Comparison of ENCODE assay signal across 8 mouse cellular contexts in the genomic region with DNA sequence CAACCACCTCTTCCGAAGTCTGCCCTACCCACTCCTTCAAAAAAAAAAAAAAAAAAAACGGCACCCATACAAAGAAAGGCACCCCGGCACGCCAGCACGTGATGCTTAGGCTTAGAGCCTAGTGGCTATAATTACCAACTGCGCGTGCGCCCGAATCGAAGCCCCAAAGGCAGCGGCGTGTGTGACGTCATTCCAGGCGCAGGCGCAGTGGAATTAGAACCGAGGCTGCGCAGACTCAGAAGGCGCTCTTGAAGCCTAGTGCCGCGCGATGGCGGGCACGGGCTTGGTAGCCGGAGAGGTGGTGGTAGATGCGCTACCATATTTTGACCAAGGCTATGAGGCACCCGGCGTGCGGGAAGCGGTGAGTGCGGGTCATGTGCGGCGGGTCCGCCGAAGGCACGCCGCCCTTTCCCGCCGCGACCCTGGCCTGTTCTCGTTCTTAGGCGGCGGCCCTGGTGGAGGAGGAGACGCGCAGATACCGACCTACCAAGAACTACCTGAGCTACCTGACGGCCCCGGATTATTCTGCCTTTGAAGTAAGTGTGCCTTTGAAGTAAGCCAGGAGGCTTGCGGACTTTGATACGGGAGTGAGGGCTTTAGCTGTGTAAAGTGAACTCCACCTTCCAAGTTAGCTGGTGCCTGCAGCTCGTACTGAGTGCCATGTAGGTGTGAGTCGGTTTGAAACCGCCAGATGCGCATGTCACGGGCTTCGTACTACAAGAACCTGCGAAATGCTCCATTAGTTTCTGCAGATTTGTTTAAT. TPM values are rescaled to one million over a fixed set of nuclear protein-coding genes. Genes with fewer than 3 reads are reported as not detected.
A peak's percentile ranks its signal among the peaks of the same experiment; 100 is the strongest.
DNase-seq lines count a peak whose midpoint lies in the region; ATAC-seq and TF ChIP-seq lines count a peak whose summit lies in the region.

TSS of gene Bcas2 (plus strand) at position 151 of the 763 bp plus-strand sequence.

- peak; percentile 7 for TF ChIP-seq CTCF in C2C12 (IDR thresholded peaks at IDR 0.05; ENCODE audit: control insufficient read depth, insufficient read depth, insufficient read length)
- no peak for TF ChIP-seq CTCF in brain, embryonic 14.5 days (IDR thresholded peaks at IDR 0.05; ENCODE audit: borderline replicate concordance, extremely low read depth, insufficient read depth, insufficient read length)
- TF ChIP-seq CTCF in kidney, postnatal 0 days (IDR thresholded peaks at IDR 0.05; ENCODE audit: low read depth) = no peak; the same call in none of the 2 replicates

- H3K27ac ChIP-seq in heart, embryonic 12.5 days (ENCODE audit: poor library complexity, severe bottlenecking) = peak within 1 kb of the TSS; percentile 34; the same call in 1 of the 2 replicates
- H3K27ac ChIP-seq in kidney, postnatal 0 days = peak within 1 kb of the TSS; percentile 74
- H3K27ac ChIP-seq in liver, embryonic 11.5 days (ENCODE audit: low read depth, low read length) = peak within 1 kb of the TSS; percentile 60
- peak within 1 kb of the TSS; percentile 68; the same call in 1 of the 2 replicates for H3K27ac ChIP-seq in stomach, embryonic 14.5 days (ENCODE audit: low read length)

- peak within 1 kb of the TSS; percentile 92 for H3K9ac ChIP-seq in heart, embryonic 12.5 days
- H3K9ac ChIP-seq in kidney, postnatal 0 days (ENCODE audit: low read depth, low read length) = peak within 1 kb of the TSS; percentile 81
- peak within 1 kb of the TSS; percentile 88 for H3K9ac ChIP-seq in liver, embryonic 11.5 days (ENCODE audit: low read depth, low read length)
- H3K9ac ChIP-seq in stomach, embryonic 14.5 days (replicated peaks; ENCODE audit: low read depth, low read length) = peak within 1 kb of the TSS; percentile 89

- DNase-seq in brain, embryonic 14.5 days (ENCODE audit: low read depth) = peak; percentile 99
- DNase-seq in kidney, postnatal 0 days (ENCODE audit: low spot score) = peak; percentile 99
- peak; percentile 93 for DNase-seq in liver, embryonic 11.5 days (ENCODE audit: low spot score)
- DNase-seq in naive thymus-derived CD4-positive, alpha-beta T cell, adult 2 months (ENCODE audit: low read depth) = peak; percentile 100

- H3K4me2 ChIP-seq in heart, embryonic 12.5 days = peak within 1 kb of the TSS; percentile 81
- peak within 1 kb of the TSS; percentile 64 for H3K4me2 ChIP-seq in kidney, postnatal 0 days (ENCODE audit: low read length)
- peak within 1 kb of the TSS; percentile 90 for H3K4me2 ChIP-seq in liver, embryonic 11.5 days
- peak within 1 kb of the TSS; percentile 89 for H3K4me2 ChIP-seq in stomach, embryonic 14.5 days (replicated peaks; ENCODE audit: low read depth, low read length)

- ATAC-seq in heart, embryonic 12.5 days (ENCODE audit: insufficient number of reproducible peaks, low FRiP score) = peak; percentile 93
- ATAC-seq in kidney, postnatal 0 days (replicated peaks; ENCODE audit: low FRiP score, low read depth) = peak; percentile 94
- peak; percentile 90 for ATAC-seq in liver, embryonic 11.5 days (replicated peaks; ENCODE audit: low FRiP score)
- peak; percentile 94 for ATAC-seq in stomach, embryonic 14.5 days (ENCODE audit: insufficient number of reproducible peaks, insufficient read depth, low FRiP score, low read depth)

- peaks cover 61% of the 10 kb centered on the region for H3K4me1 ChIP-seq in erythroblast, embryonic 14.5 days (ENCODE audit: control insufficient read depth)
- H3K4me1 ChIP-seq in heart, embryonic 12.5 days (replicated peaks) = peaks cover 6% of the 10 kb centered on the region
- H3K4me1 ChIP-seq in kidney, postnatal 0 days (replicated peaks; ENCODE audit: insufficient read depth, low read length) = no peaks in the 10 kb centered on the region; the same call in 1 of the 2 replicates
- peaks cover 12% of the 10 kb centered on the region for H3K4me1 ChIP-seq in liver, embryonic 11.5 days (replicated peaks; ENCODE audit: control insufficient read depth, insufficient read depth, low read length)
- peaks cover 6% of the 10 kb centered on the region; the same call in 1 of the 2 replicates for H3K4me1 ChIP-seq in stomach, embryonic 14.5 days (ENCODE audit: control insufficient read depth, insufficient read depth, low read length)

- WGBS in heart, embryonic 12.5 days = under 1% methylated on average over 56 of the region's 56 CpGs
- under 1% methylated on average over 56 of the region's 56 CpGs for WGBS in kidney, postnatal 0 days
- WGBS in liver, embryonic 11.5 days = under 1% methylated on average over 56 of the region's 56 CpGs
- WGBS in stomach, embryonic 14.5 days = under 1% methylated on average over 56 of the region's 56 CpGs

- H3K9me3 ChIP-seq in erythroblast, embryonic 14.5 days (ENCODE audit: control insufficient read depth, low read length) = no peaks in the 10 kb centered on the region
- H3K9me3 ChIP-seq in heart, embryonic 12.5 days (replicated peaks) = no peaks in the 10 kb centered on the region
- no peaks in the 10 kb centered on the region for H3K9me3 ChIP-seq in kidney, postnatal 0 days (replicated peaks; ENCODE audit: low read length)
- H3K9me3 ChIP-seq in liver, embryonic 11.5 days (ENCODE audit: control insufficient read depth, low read length) = no peaks in the 10 kb centered on the region
- H3K9me3 ChIP-seq in stomach, embryonic 14.5 days (ENCODE audit: control insufficient read depth, low read depth, low read length) = no peaks in the 10 kb centered on the region

- H3K79me3 ChIP-seq in C2C12 (ENCODE audit: low read depth) = peaks cover 19% of the 10 kb centered on the region

- peaks cover 29% of the 10 kb centered on the region for H3K79me2 ChIP-seq in C2C12 (ENCODE audit: control insufficient read depth, insufficient read depth)

- TF ChIP-seq POLR2A in brain, embryonic 14.5 days (IDR thresholded peaks at IDR 0.05; ENCODE audit: borderline replicate concordance, extremely low read depth, insufficient read depth, insufficient read length, poor library complexity, severe bottlenecking) = peak; percentile 75; the same call in 1 of the 2 replicates

- H3ac ChIP-seq in C2C12 (ENCODE audit: control insufficient read depth, insufficient read length, low read depth) = peak within 1 kb of the TSS; percentile 88

- peaks cover 41% of the 10 kb centered on the region for H3K36me3 ChIP-seq in C2C12 (ENCODE audit: control insufficient read depth, insufficient read depth)
- peaks cover 76% of the 10 kb centered on the region for H3K36me3 ChIP-seq in erythroblast, embryonic 14.5 days (ENCODE audit: control insufficient read depth)
- peaks cover 34% of the 10 kb centered on the region for H3K36me3 ChIP-seq in heart, embryonic 12.5 days
- H3K36me3 ChIP-seq in kidney, postnatal 0 days (ENCODE audit: insufficient read depth, low read length) = peaks cover 16% of the 10 kb centered on the region
- peaks cover 22% of the 10 kb centered on the region for H3K36me3 ChIP-seq in liver, embryonic 11.5 days (ENCODE audit: control insufficient read depth, insufficient read depth, low read length)
- H3K36me3 ChIP-seq in stomach, embryonic 14.5 days (ENCODE audit: control insufficient read depth, insufficient read depth, low read length) = peaks cover 24% of the 10 kb centered on the region

- no peaks in the 10 kb centered on the region for H3K27me3 ChIP-seq in C2C12 (ENCODE audit: control insufficient read depth, insufficient read depth, insufficient read length)
- no peaks in the 10 kb centered on the region for H3K27me3 ChIP-seq in erythroblast, embryonic 14.5 days (ENCODE audit: control insufficient read depth)
- H3K27me3 ChIP-seq in heart, embryonic 12.5 days (replicated peaks) = no peaks in the 10 kb centered on the region
- H3K27me3 ChIP-seq in kidney, postnatal 0 days (ENCODE audit: insufficient read depth, low read length) = no peaks in the 10 kb centered on the region
- H3K27me3 ChIP-seq in liver, embryonic 11.5 days (replicated peaks; ENCODE audit: control insufficient read depth, insufficient read depth, low read length) = no peaks in the 10 kb centered on the region
- H3K27me3 ChIP-seq in stomach, embryonic 14.5 days (ENCODE audit: control insufficient read depth, insufficient read depth, low read length) = no peaks in the 10 kb centered on the region

- peak within 1 kb of the TSS; percentile 90 for H3K4me3 ChIP-seq in C2C12 (ENCODE audit: insufficient read depth, poor library complexity, severe bottlenecking)
- peak within 1 kb of the TSS; percentile 88 for H3K4me3 ChIP-seq in erythroblast, embryonic 14.5 days (replicated peaks)
- peak within 1 kb of the TSS; percentile 98 for H3K4me3 ChIP-seq in heart, embryonic 12.5 days
- peak within 1 kb of the TSS; percentile 80 for H3K4me3 ChIP-seq in kidney, postnatal 0 days (replicated peaks; ENCODE audit: low read depth, low read length)
- H3K4me3 ChIP-seq in liver, embryonic 11.5 days (ENCODE audit: low read depth, low read length) = peak within 1 kb of the TSS; percentile 80
- H3K4me3 ChIP-seq in stomach, embryonic 14.5 days (ENCODE audit: low read depth, low read length) = peak within 1 kb of the TSS; percentile 66

TF ChIP-seq in C2C12, 6 proteins besides CTCF, POLR2A, EP300 and RAD21:
- TF ChIP-seq MAX (IDR thresholded peaks at IDR 0.05) = peak; percentile 71
- TF ChIP-seq MYOG (IDR thresholded peaks at IDR 0.05; ENCODE audit: control insufficient read depth, extremely low read depth, insufficient read length) = no peak
- TF ChIP-seq USF1 (IDR thresholded peaks at IDR 0.05; ENCODE audit: low read depth) = peak; percentile 98
TF ChIP-seq in C2C12: peak in this region for 2.

RNA-seq across cellular contexts. Expression of gene Bcas2, which starts in this region (rescaled TPM):
- 67.2 TPM for polyA plus RNA-seq in C2C12 (2012; fragmentation: generic; extraction: Trizol)
- polyA plus RNA-seq in brain, embryonic 14.5 days (2012; rRNA removed) = 161 and 168 TPM in 2 replicates
- 24.7 and 40.9 TPM in 2 replicates for polyA plus RNA-seq in erythroblast, embryonic 14.5 days (2012)
- 142 and 148 TPM in 2 replicates for polyA plus RNA-seq in heart, embryonic 12.5 days (2016; fragmentation: Nextera tagmentation; extraction: Ambion mirVana)
- 144 and 151 TPM in 2 replicates for polyA plus RNA-seq in kidney, postnatal 0 days (2015; fragmentation: Nextera tagmentation; extraction: Ambion mirVana)
- 272 and 278 TPM in 2 replicates for polyA plus RNA-seq in liver, embryonic 11.5 days (2014; fragmentation: Nextera tagmentation; extraction: Ambion mirVana)
- polyA plus RNA-seq in stomach, embryonic 14.5 days (2014; fragmentation: Nextera tagmentation; extraction: Ambion mirVana) = 189 and 199 TPM in 2 replicates

Comparison
In these comparisons a context has a peak if more than half of its experiments do, and no peak if none do; other contexts are left out.
1. Peak in every context shown above with its lines: DNase-seq, ATAC-seq, H3K4me3 ChIP-seq and H3K27ac ChIP-seq.